Comparison of ENCODE assay signal across 10 mouse cellular contexts in the genomic region with DNA sequence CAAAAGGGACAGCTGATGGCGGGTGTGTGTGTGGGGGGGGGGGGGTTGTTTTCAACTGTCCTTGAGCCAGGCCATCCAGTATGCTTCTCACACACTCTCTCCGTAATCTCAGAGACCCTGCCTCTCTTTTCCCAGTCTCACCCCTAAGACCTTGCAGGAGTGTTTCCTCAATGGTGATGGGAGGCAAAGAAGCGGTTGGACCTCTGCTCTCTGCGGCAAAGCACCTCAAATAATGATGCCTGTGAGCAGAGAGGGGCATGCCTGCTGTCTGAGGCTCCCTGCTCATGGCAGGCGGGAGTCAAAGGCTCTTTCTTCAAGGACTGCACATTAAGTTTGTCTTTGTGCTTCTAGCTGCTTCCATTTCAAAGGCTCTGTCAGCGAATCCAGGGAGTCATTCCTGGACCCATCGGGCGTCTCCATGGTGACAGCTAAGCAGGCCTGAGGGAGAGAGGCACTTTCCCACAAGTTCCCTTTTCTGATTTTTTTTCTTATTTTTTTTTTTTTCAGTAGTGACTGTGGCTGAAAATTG. TPM values are rescaled to one million over a fixed set of nuclear protein-coding genes. Genes with fewer than 3 reads are reported as not detected.
DNase-seq lines count a peak whose midpoint lies in the region; ATAC-seq lines count a peak whose summit lies in the region.
"Had no signal": no experiment of that assay in that cellular context is flagged by ENCODE, and none has a peak within 500 bp of the region (broad histone marks: within the 10 kb centered on the region; RNA-seq: fewer than 3 reads in every experiment).

No protein-coding gene starts in this region.

- DNase-seq in 416B (ENCODE audit: low read depth) = peak; percentile 19
- peak; percentile 84 for DNase-seq in embryo, embryonic 10 days (ENCODE audit: low spot score)
- DNase-seq in thymus, postnatal 25 days = no peak
- no peak for DNase-seq in lung, postnatal 4 days
- no peak for DNase-seq in ovary, adult 18-20 months (ENCODE audit: low spot score)
- DNase-seq in lung, adult 18-20 months = no peak

- ATAC-seq in hindbrain, embryonic 12.5 days (ENCODE audit: low FRiP score) = peak; percentile 80
- no peak for ATAC-seq in limb, embryonic 15.5 days (ENCODE audit: insufficient number of reproducible peaks, low FRiP score, low TSS enrichment, low read depth)
- ATAC-seq: Patski had no signal

- H3K27ac ChIP-seq in hindbrain, embryonic 12.5 days = peak overlapping the region; percentile 76
- H3K27ac ChIP-seq in limb, embryonic 15.5 days = peak overlapping the region; percentile 33; the same call in 1 of the 2 replicates
- H3K27ac ChIP-seq: lung, embryonic 15.5 days had no signal

- 10% methylated on average over 8 of the region's 8 CpGs for WGBS in hindbrain, embryonic 12.5 days
- WGBS in limb, embryonic 15.5 days = 60% methylated on average over 8 of the region's 8 CpGs

- no peaks in the 10 kb centered on the region for H3K9me3 ChIP-seq in hindbrain, embryonic 12.5 days (replicated peaks)
- no peaks in the 10 kb centered on the region for H3K9me3 ChIP-seq in limb, embryonic 15.5 days
- H3K9me3 ChIP-seq: lung, embryonic 15.5 days had no signal

- 0 out of 2 replicates have a peak, but pooled peaks cover 3% of the 10 kb centered on the region for H3K27me3 ChIP-seq in hindbrain, embryonic 12.5 days
- no peaks in the 10 kb centered on the region for H3K27me3 ChIP-seq in limb, embryonic 15.5 days
- H3K27me3 ChIP-seq: lung, embryonic 15.5 days; Patski had no signal

- no peaks in the 10 kb centered on the region for H3K36me3 ChIP-seq in hindbrain, embryonic 12.5 days
- H3K36me3 ChIP-seq in limb, embryonic 15.5 days = no peaks in the 10 kb centered on the region
- H3K36me3 ChIP-seq: lung, embryonic 15.5 days had no signal

- peak overlapping the region; percentile 15; the same call in 1 of the 2 replicates for H3K9ac ChIP-seq in hindbrain, embryonic 12.5 days
- H3K9ac ChIP-seq in limb, embryonic 15.5 days = no peak overlapping the region
- H3K9ac ChIP-seq: lung, embryonic 15.5 days had no signal

- H3K4me3 ChIP-seq in hindbrain, embryonic 12.5 days = no peak overlapping the region
- H3K4me3 ChIP-seq in limb, embryonic 15.5 days = no peak overlapping the region
- H3K4me3 ChIP-seq: lung, embryonic 15.5 days had no signal

- no peak overlapping the region for H3K4me2 ChIP-seq in hindbrain, embryonic 12.5 days (replicated peaks)
- no peak overlapping the region for H3K4me2 ChIP-seq in limb, embryonic 15.5 days
- H3K4me2 ChIP-seq: lung, embryonic 15.5 days had no signal

- H3K4me1 ChIP-seq in hindbrain, embryonic 12.5 days = peaks cover 57% of the 10 kb centered on the region
- peaks cover 60% of the 10 kb centered on the region for H3K4me1 ChIP-seq in limb, embryonic 15.5 days

RNA-seq across cellular contexts. Expression of a gene that starts 31.1 kb away (rescaled TPM):
- 1.0 and 1.1 TPM in 2 replicates for polyA plus RNA-seq in hindbrain, embryonic 12.5 days (2016; fragmentation: Nextera tagmentation; extraction: Ambion mirVana)
- 4.2 and 4.8 TPM in 2 replicates for polyA plus RNA-seq in limb, embryonic 15.5 days (2015; fragmentation: Nextera tagmentation; extraction: Ambion mirVana)

RNA-seq across cellular contexts. Expression of a gene that starts 59.0 kb away (rescaled TPM):
- polyA plus RNA-seq in hindbrain, embryonic 12.5 days (2016; fragmentation: Nextera tagmentation; extraction: Ambion mirVana) = 1.1 and 1.2 TPM in 2 replicates
- polyA plus RNA-seq in limb, embryonic 15.5 days (2015; fragmentation: Nextera tagmentation; extraction: Ambion mirVana) = 0.32 and 0.41 TPM in 2 replicates

Comparison
In these comparisons a context has a peak if more than half of its experiments do, and no peak if none do; other contexts are left out.
1. DNase-seq: peak in 416B (single experiment) and embryo, embryonic 10 days (single experiment); none in thymus, postnatal 25 days (single experiment), lung, postnatal 4 days (0 of 2), ovary, adult 18-20 months (single experiment) and lung, adult 18-20 months (0 of 2).